Mouse (Mus musculus) liver, embryonic 11.5 days (tissue): ENCODE data around the gene Myo10. TPM values are rescaled to one million over a fixed set of nuclear protein-coding genes. Genes with fewer than 3 reads are reported as not detected.

Experiments used
- ATAC-seq: fragments of 200-750 bp; cut with Nextera tagmentation; replicated peaks from 2 replicates; pipeline ENCODE4 v1.8.0; 2017; ENCODE audit warnings: moderate number of reproducible peaks, mild to moderate bottlenecking, moderate TSS enrichment, moderate library complexity; ENCODE audit not compliant: low FRiP score
- DNase-seq: peaks from one replicate; pipeline ENCODE4 v3.0.0-alpha.2; 2017; ENCODE audit warnings: low spot score
- H3K27ac ChIP-seq: fragments of 300-500 bp; sonication (generic); 2 replicates; pipeline ENCODE4 v1.5.1; 2014; ENCODE audit warnings: mild to moderate bottlenecking, low read depth, low read length, control low read depth
- H3K27me3 ChIP-seq: fragments of 300-500 bp; sonication (generic); replicated peaks from 2 replicates; pipeline ENCODE4 v1.6.1; 2014; ENCODE audit warnings: low read length, mixed read lengths; ENCODE audit not compliant: control insufficient read depth, insufficient read depth
- H3K36me3 ChIP-seq: fragments of 300-500 bp; sonication (generic); 2 replicates; pipeline ENCODE4 v1.6.1; 2014; ENCODE audit warnings: mild to moderate bottlenecking, low read length, moderate library complexity, mixed read lengths; ENCODE audit not compliant: control insufficient read depth, insufficient read depth
- H3K4me1 ChIP-seq: fragments of 300-500 bp; sonication (generic); replicated peaks from 2 replicates; pipeline ENCODE4 v1.6.1; 2014; ENCODE audit warnings: low read length, mixed read lengths; ENCODE audit not compliant: control insufficient read depth, insufficient read depth
- H3K4me2 ChIP-seq: fragments of 300-500 bp; sonication (generic); 2 replicates; pipeline ENCODE4 v1.6.1; 2014; ENCODE audit warnings: mild to moderate bottlenecking, control low read depth, moderate library complexity
- H3K4me3 ChIP-seq: fragments of 300-500 bp; sonication (generic); 2 replicates; pipeline ENCODE4 v1.5.1; 2014; ENCODE audit warnings: low read depth, low read length, control low read depth
- H3K9ac ChIP-seq: fragments of 300-500 bp; sonication (generic); 2 replicates; pipeline ENCODE4 v1.6.1; 2014; ENCODE audit warnings: low read depth, low read length, control low read depth
- H3K9me3 ChIP-seq: fragments of 300-500 bp; sonication (generic); 2 replicates; pipeline ENCODE4 v1.6.1; 2016; ENCODE audit warnings: low read length, inconsistent platforms, mixed read lengths; ENCODE audit not compliant: control insufficient read depth
- WGBS: fragments of 180-500 bp; shearing (Covaris S2); extraction: QIAGEN DNeasy Blood & Tissue Kit; methylation state at CpG from one replicate; pipeline ENCODE4 v1.1.7; 2014; 5-methylcytosine and 5-hydroxymethylcytosine counted together
- polyA plus RNA-seq: library from polyadenylated mRNA; unstranded; fragments of >200 nt; fragmentation: Nextera tagmentation; extraction: Ambion mirVana; gene quantifications from 2 replicates; pipeline ENCODE4 v1.2.1, GENCODE M21; 2014

The Myo10 gene
- polyA plus RNA-seq, 1 experiment from 2014 or later: 16.3 TPM

GRCm38 (mm10) chr15:25685186-25685585 lies 62.9 kb downstream of the Myo10 start:
- no peaks in the 10 kb centered on the region for H3K9me3 ChIP-seq
- no peaks in the 10 kb centered on the region for H3K36me3 ChIP-seq
- 86% methylated on average over 9 of the region's 9 CpGs for WGBS
- ATAC-seq: no peak
- no peak overlapping the region for H3K9ac ChIP-seq
- H3K4me3 ChIP-seq: no peak overlapping the region
- peaks cover 8% of the 10 kb centered on the region for H3K4me1 ChIP-seq
- H3K4me2 ChIP-seq: no peak overlapping the region
- no peak overlapping the region for H3K27ac ChIP-seq
- no peaks in the 10 kb centered on the region for H3K27me3 ChIP-seq
- no peak for DNase-seq

DNA sequence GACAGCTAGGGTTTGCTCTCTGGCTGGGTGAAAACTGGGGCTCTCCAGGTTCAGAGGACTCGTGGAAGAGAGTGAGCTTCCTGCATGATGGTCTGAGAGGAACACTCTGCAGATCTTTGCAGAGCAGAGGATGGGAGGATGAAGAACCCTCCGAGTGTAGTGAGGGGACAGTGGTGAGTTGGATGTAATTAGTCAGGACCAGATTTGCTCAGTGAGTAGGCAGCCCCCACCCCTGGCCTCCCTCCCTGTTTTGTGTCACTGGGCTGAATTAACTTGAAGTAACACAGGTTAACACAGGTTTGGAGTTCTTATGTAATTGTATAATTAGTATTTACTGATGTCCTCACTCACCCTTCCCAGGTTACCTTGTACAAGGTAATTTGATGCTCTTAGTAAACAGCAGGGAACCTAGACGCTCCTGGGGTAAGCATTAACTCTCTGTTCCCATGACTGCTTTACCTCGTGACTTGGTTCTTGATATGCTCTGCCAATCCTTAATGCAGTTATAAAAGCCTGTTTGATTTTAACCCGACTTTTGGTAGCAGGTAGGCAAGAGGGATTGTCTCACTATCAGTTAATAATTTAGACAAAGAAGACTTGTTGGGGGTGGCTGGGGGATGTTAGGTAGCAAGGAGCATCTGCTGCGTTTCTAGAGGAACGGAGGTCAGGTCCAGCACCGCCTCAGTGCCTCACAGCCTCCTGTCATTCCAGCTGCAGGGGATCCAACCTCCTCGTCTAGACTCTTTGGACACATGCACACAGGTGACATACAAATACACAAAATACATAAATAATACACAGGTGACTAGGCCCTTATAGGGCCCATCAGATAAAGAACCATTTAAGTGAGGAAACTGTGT lies 66.3 kb downstream of the Myo10 start:
- Histone ChIP-seq H3K36me3 (no peaks in the 10 kb centered on the region), H3K9me3 (no peaks in the 10 kb centered on the region), H3K4me1 (0 out of 2 replicates have a peak, but pooled peaks cover 4% of the 10 kb centered on the region), H3K4me2 (no peak overlapping the region), H3K27me3 (no peaks in the 10 kb centered on the region), H3K9ac (no peak overlapping the region), H3K27ac (no peak overlapping the region), H3K4me3 (no peak overlapping the region)
- ATAC-seq (no peak), DNase-seq (no peak)
- 63% methylated on average over 9 of the region's 9 CpGs for WGBS

DNA sequence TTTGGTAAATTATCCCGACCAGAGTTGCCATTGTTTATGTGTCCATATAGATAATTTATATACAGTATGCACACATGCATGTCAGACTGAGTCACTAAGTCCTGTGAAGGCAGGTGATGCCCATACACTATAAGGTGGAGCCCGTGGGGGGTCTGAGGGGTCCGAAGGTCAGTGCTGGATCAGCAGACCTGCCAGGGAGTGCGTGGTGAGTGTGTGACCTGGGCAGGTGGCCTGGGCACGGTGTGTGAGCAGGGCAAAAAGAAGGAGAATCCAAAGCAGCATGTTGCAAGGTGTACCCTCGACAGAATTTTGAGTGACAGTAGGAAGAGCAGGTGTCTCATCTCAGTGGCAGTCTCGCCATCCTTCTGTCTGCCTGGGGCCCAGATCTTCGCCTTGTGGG lies 67.2 kb downstream of the Myo10 start:
- Histone ChIP-seq H3K4me1 (0 out of 2 replicates have a peak, but pooled peaks cover 4% of the 10 kb centered on the region), H3K27ac (no peak overlapping the region), H3K4me3 (no peak overlapping the region), H3K4me2 (no peak overlapping the region), H3K27me3 (no peaks in the 10 kb centered on the region), H3K9ac (no peak overlapping the region), H3K9me3 (no peaks in the 10 kb centered on the region), H3K36me3 (no peaks in the 10 kb centered on the region)
- 82% methylated on average over 8 of the region's 8 CpGs for WGBS
- ATAC-seq: no peak; the same call in 1 of the 2 replicates
- DNase-seq: no peak

DNA sequence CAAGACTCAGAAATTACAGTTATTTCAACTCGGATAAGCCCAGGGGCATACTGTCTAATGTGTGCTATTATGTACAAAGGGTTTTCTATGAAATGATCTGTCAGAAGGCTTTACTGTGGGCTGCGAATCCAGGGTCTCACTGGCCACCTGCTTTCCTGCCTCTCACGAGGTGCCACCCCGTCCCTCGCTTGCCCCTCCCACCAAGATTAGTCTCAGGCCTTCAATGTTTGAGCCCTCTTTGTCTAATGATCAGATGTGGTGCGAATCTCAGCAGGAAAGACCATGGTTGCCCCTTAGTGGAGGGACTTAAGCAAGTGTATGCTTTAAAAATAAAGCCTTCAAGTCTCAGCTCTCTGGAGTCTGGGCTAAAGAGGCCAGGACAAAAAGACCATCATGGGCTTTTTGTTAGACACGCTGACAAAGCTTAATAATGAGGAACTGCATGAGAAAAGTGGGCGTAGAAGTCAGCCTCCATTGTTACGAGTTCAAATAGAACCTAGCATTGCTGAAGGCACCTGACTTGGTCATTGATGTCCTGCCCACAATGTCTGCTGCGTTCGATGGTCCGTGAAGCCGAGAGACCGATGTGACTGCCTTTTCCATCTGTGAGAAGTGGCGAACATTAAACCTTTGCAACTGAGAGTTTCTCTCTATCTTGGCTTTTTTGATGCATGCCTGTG lies 67.9 kb downstream of the Myo10 start:
- WGBS: 82% methylated on average over 15 of the region's 15 CpGs

DNA sequence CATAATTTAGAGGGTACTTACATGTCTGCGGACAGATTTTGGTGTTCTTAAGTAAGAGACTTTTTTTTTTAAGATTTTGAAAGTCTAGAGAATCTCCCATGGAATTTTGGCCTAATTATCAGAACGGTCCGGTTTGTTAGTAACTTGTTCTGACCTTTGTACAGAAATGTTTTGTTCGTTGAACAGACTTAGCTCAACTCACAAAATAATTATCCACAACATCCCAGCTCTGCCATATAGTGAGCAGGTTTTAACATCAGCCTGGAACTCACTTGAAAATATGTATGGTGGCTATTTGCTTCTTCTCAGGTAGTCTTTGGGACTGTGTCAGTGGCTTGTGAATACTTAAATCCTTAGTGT lies 68.4 kb downstream of the Myo10 start:
- 83% methylated on average over 4 of the region's 4 CpGs for WGBS
- Histone ChIP-seq H3K4me2 (no peak overlapping the region), H3K9ac (no peak overlapping the region), H3K36me3 (no peaks in the 10 kb centered on the region), H3K27ac (no peak overlapping the region), H3K4me3 (no peak overlapping the region), H3K27me3 (no peaks in the 10 kb centered on the region), H3K9me3 (no peaks in the 10 kb centered on the region), H3K4me1 (0 out of 2 replicates have a peak, but pooled peaks cover 4% of the 10 kb centered on the region)
- ATAC-seq: no peak
- no peak for DNase-seq

More for the DNA sequence above, 67.9 kb downstream of the Myo10 start:
- Histone ChIP-seq H3K27ac (no peak overlapping the region), H3K4me2 (no peak overlapping the region), H3K27me3 (no peaks in the 10 kb centered on the region), H3K36me3 (no peaks in the 10 kb centered on the region), H3K9ac (no peak overlapping the region), H3K4me3 (no peak overlapping the region), H3K4me1 (0 out of 2 replicates have a peak, but pooled peaks cover 4% of the 10 kb centered on the region), H3K9me3 (no peaks in the 10 kb centered on the region)
- ATAC-seq (no peak), DNase-seq (no peak)

GRCm38 (mm10) chr15:25692254-25692950 lies 70.1 kb downstream of the Myo10 start:
- H3K4me3 ChIP-seq: no peak overlapping the region
- H3K9ac ChIP-seq: no peak overlapping the region
- no peak overlapping the region for H3K27ac ChIP-seq
- 68% methylated on average over 21 of the region's 21 CpGs for WGBS
- no peaks in the 10 kb centered on the region for H3K9me3 ChIP-seq
- H3K36me3 ChIP-seq: no peaks in the 10 kb centered on the region
- 0 out of 2 replicates have a peak, but pooled peaks cover 4% of the 10 kb centered on the region for H3K4me1 ChIP-seq
- H3K4me2 ChIP-seq: no peak overlapping the region
- ATAC-seq (no peak), DNase-seq (no peak)
- no peaks in the 10 kb centered on the region for H3K27me3 ChIP-seq

- no peak for ATAC-seq
- WGBS: 80% methylated on average over 11 of the region's 11 CpGs
- 0 out of 2 replicates have a peak, but pooled peaks cover 4% of the 10 kb centered on the region for H3K4me1 ChIP-seq
Observed at GRCm38 (mm10) chr15:25693708-25694107, 71.4 kb downstream of the Myo10 start.

GRCm38 (mm10) chr15:25694749-25695148 lies 72.4 kb downstream of the Myo10 start:
- ATAC-seq: no peak
- no peaks in the 10 kb centered on the region for H3K9me3 ChIP-seq
- no peaks in the 10 kb centered on the region for H3K36me3 ChIP-seq
- DNase-seq: no peak
- WGBS: 93% methylated on average over 3 of the region's 4 CpGs
- 0 out of 2 replicates have a peak, but pooled peaks cover 4% of the 10 kb centered on the region for H3K4me1 ChIP-seq
- no peak overlapping the region for H3K4me3 ChIP-seq
- H3K27me3 ChIP-seq: no peaks in the 10 kb centered on the region
- H3K9ac ChIP-seq: no peak overlapping the region
- H3K4me2 ChIP-seq: no peak overlapping the region
- H3K27ac ChIP-seq: no peak overlapping the region

More at GRCm38 (mm10) chr15:25693708-25694107, 71.4 kb downstream of the Myo10 start:
- H3K27ac ChIP-seq: no peak overlapping the region
- no peaks in the 10 kb centered on the region for H3K36me3 ChIP-seq
- H3K4me2 ChIP-seq: no peak overlapping the region
- no peak for DNase-seq
- H3K4me3 ChIP-seq: no peak overlapping the region
- no peak overlapping the region for H3K9ac ChIP-seq
- H3K9me3 ChIP-seq: no peaks in the 10 kb centered on the region
- no peaks in the 10 kb centered on the region for H3K27me3 ChIP-seq
